Mouse (Mus musculus): ENCODE results near the gene Rgs4. TPM values are rescaled to one million over a fixed set of nuclear protein-coding genes. Genes with fewer than 3 reads are reported as not detected.

The Rgs4 gene
- total RNA-seq, 2 experiments from 2014 or later, result 0.04 TPM; not detected in 1

Other genes with a start within 250 kb of the Rgs4 start
- 80.0 and 82.6 TPM in 2 replicates for gene Nuf2, start 216.2 kb downstream of the Rgs4 start, total RNA-seq (2015)
- gene Nuf2, start 216.2 kb downstream of the Rgs4 start, total RNA-seq (2017), result 143 and 162 TPM in 2 replicates
- 0.05 TPM in 1 of 2 replicates, not detected in the other for gene Rgs5, start 92.1 kb downstream of the Rgs4 start, total RNA-seq (2015)
- gene Rgs5, start 92.1 kb downstream of the Rgs4 start, total RNA-seq (2017), result 0.07 TPM in 1 of 2 replicates, not detected in the other
- not detected in 2 replicates for gene Ccdc190, start 181.0 kb upstream of the Rgs4 start, total RNA-seq (2015)
- gene Ccdc190, start 181.0 kb upstream of the Rgs4 start, total RNA-seq (2017), result not detected in 2 replicates
- 2.8 and 2.9 TPM in 2 replicates for gene Hsd17b7, start 221.6 kb upstream of the Rgs4 start, total RNA-seq (2015)
- 2.0 and 4.4 TPM in 2 replicates for gene Hsd17b7, start 221.6 kb upstream of the Rgs4 start, total RNA-seq (2017)

Measured in megakaryocyte, adult 5-6 weeks (primary cell).